Mouse (Mus musculus) bone marrow macrophage, adult 2 months (primary cell): ENCODE data around the gene Sept9.

ENCODE experiments used
- CTCF ChIP-seq: IDR thresholded peaks from 2 replicates; pipeline ENCODE4 v1.5.1; 2012; ENCODE audit warnings: low read depth, mild to moderate bottlenecking, low read length, moderate library complexity
- POLR2A ChIP-seq: IDR thresholded peaks from 2 replicates; pipeline ENCODE4 v1.6.1; 2012; ENCODE audit warnings: mild to moderate bottlenecking, low read depth, low read length, borderline replicate concordance

DNA sequence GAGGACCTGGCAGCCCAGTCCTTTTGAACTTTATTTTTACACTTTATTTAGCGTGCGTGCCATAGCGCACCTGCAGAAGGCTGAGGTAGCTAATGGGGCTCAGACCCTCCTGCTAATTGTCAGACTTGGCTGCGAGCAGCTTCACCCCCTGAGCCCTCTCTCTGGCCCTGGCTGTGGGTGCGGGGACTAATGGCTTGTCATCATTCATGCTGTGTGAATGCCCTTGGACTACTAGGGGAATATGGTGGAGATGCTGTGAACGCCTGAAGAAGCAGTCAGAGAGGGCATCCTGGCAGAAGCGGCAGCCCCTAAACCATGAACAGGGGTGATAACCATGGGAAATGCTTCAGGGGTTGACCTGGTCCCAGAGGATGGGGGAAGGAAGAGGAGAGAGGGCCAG lies 114.0 kb downstream of the Sept9 start:
- no peak for TF ChIP-seq CTCF
- no peak for TF ChIP-seq POLR2A
